Mouse (Mus musculus) 3134 (cell line): Measurements from ENCODE around the gene Heatr5a.
A peak's percentile ranks its signal among the peaks of the same experiment; 100 is the strongest.

Experiments used
- DNase-seq: peaks from one replicate; pipeline ENCODE4 v3.0.0-alpha.2; 2011; ENCODE audit warnings: low spot score; ENCODE audit not compliant: insufficient read length; ENCODE audit errors: extremely low read depth

The Heatr5a gene

GRCm38 (mm10) chr12:51887301-51888290 lies 83.5 kb downstream of the Heatr5a start:
- DNase-seq = no peak

DNA sequence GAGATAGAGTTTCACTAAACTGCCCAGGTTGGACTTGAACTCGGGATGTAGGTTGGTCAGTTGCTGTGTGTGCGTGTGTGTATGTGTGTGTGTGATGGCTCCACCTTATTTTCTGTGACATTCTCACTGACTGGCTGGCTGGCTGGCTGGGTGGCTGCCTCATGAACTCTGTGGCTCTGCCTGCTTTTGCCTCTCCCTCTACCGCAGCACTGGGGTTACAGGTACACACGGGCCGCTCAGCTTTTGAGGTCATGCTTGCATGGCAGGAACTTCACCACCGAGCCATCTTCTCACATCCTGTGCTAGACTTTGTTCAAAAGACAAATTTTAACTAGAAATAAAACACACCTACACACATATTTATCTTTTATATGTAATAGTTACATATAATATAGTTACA lies 84.8 kb downstream of the Heatr5a start:
- DNase-seq = no peak

GRCm38 (mm10) chr12:51884801-51885200 lies 86.3 kb downstream of the Heatr5a start:
- DNase-seq = no peak

GRCm38 (mm10) chr12:51883297-51883805 lies 87.8 kb downstream of the Heatr5a start:
- no peak for DNase-seq

- peak; percentile 70 for DNase-seq
Measured at GRCm38 (mm10) chr12:51882606-51883296, 88.4 kb downstream of the Heatr5a start.

GRCm38 (mm10) chr12:51881775-51882174 lies 89.3 kb downstream of the Heatr5a start:
- no peak for DNase-seq

- no peak for DNase-seq
Measured at GRCm38 (mm10) chr12:51871446-51872144, 99.5 kb downstream of the Heatr5a start.

GRCm38 (mm10) chr12:51869511-51869910 lies 101.6 kb downstream of the Heatr5a start:
- DNase-seq = no peak

- DNase-seq = no peak
Measured at GRCm38 (mm10) chr12:51867076-51867475, 104.0 kb downstream of the Heatr5a start.

GRCm38 (mm10) chr12:51866226-51866910 lies 104.8 kb downstream of the Heatr5a start:
- DNase-seq = peak; percentile 43

DNA sequence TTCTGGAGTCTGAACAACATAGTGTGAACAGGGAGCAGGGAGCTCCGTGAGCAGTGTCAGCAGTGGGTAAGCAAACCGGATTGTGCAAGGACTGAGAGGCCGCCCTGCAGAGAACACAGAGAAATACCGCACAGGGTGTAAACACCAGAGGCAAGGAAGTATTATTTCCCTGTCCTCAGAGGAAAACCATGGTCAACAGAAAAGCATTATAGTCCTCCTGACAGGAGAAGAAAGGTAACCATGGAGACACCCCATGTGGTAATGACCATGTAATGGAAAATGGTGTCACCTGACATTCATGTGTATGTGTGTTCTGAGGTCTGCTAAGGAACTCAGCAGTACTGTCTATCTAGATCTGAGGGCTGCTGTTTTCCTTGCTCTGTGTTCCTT lies 105.3 kb downstream of the Heatr5a start:
- DNase-seq = peak; percentile 29

DNA sequence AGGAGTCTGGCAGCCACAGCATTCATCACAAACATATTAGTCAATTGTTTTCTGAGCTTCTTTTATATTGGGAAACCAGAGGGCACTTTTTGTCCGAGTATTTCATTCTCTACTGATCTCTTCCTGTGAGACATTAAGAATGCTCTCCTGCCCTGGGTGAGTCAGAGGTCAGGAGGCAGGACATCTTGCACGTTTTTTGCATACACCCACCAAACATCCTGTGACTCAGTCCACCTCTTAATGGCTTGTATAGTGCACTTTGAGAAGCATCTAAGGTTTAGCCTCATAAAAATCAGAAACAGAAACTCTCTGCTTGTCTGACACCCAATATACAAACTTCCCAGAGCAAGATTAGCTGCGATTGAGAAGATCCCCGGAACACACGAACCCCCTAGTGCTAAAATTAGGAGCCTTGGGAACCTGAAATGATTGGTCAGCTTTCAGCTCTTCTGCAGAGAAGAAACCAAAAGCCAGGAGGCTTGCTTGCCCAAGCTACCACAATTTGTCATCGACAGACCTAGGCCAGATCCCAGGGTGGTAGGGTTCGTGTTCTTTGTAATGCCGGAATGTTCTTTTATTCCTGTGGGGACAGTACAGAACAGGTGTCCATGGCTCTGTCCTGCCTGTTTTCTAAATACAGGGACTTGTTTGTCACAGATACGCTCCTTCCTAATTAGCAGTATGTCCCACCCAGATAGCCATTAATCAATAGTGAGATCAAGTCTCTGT lies 105.9 kb downstream of the Heatr5a start:
- peak; percentile 58 for DNase-seq

GRCm38 (mm10) chr12:51863116-51864002 lies 107.8 kb downstream of the Heatr5a start:
- DNase-seq = no peak

- DNase-seq = no peak
Measured at GRCm38 (mm10) chr12:51858134-51859028, 112.7 kb downstream of the Heatr5a start.

GRCm38 (mm10) chr12:51856768-51857295 lies 114.3 kb downstream of the Heatr5a start:
- no peak for DNase-seq

DNA sequence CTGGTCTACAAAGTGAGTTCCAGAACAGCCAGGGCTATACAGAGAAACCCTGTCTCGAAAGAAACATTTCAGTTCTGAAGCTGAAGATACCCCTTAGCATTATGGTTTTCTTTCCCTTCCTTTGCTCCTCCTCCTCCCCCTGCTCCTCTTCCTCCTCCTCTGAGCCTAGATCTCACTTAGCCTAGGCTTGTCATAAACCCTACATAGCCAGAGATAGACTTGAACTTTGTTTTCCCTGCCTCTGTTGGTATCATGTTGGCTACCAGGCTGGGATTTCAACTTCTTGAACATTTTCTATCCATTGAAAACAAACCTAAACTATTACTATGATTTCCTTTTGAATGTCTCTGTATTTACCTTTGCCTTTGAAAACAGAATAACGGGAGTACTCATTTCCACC lies 115.2 kb downstream of the Heatr5a start:
- no peak for DNase-seq

DNA sequence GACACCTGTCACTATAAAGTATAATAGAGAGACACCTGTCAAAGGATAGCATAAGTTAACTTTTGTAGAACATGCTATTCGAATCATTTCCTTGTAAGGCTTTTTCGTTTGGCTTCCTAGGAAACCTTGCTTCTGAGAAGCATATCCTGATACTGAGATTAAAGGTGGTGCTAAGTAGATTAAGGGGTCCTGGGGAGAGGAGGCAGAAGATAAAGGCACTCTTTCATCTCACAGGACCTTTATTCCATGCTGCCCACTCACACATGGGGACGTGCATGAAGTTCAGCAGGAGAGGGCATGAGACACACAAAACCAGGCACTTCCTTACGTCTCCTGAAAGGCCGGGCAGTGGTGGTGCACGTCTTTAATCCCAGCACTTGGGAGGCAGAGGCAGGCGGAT lies 115.7 kb downstream of the Heatr5a start:
- DNase-seq = no peak
